Mouse (Mus musculus) E14TG2a.4 (cell line): ENCODE results near the gene Ubl7.

Source experiments
- H3K27me3 ChIP-seq: 2 replicates; pipeline ENCODE4 v1.6.1; 2014; ENCODE audit warnings: low read length, control low read depth; ENCODE audit not compliant: insufficient read depth
- H3K36me3 ChIP-seq: 2 replicates; pipeline ENCODE4 v1.6.1; 2014; ENCODE audit warnings: low read length, control low read depth; ENCODE audit not compliant: insufficient read depth
- H3K4me1 ChIP-seq: replicated peaks from 2 replicates; pipeline ENCODE4 v1.6.1; 2014; ENCODE audit warnings: low read depth, low read length, control low read depth
- H3K4me3 ChIP-seq: replicated peaks from 2 replicates; pipeline ENCODE4 v1.5.1; 2014; ENCODE audit warnings: mild to moderate bottlenecking, low read length
- H3K9me3 ChIP-seq: 2 replicates; pipeline ENCODE4 v1.6.1; 2014; ENCODE audit warnings: low read length, control low read depth
- CTCF ChIP-seq: conservative IDR thresholded peaks from 2 replicates; pipeline ENCODE4 v1.5.1; 2014; ENCODE audit warnings: low read length
- NANOG ChIP-seq: IDR thresholded peaks from 2 replicates; pipeline ENCODE4 v1.6.1; 2014; ENCODE audit warnings: borderline replicate concordance, low read length, mixed read lengths
- POU5F1 ChIP-seq: IDR thresholded peaks from 2 replicates; pipeline ENCODE4 v1.6.1; 2014; ENCODE audit warnings: low read length, borderline replicate concordance

The Ubl7 gene

DNA sequence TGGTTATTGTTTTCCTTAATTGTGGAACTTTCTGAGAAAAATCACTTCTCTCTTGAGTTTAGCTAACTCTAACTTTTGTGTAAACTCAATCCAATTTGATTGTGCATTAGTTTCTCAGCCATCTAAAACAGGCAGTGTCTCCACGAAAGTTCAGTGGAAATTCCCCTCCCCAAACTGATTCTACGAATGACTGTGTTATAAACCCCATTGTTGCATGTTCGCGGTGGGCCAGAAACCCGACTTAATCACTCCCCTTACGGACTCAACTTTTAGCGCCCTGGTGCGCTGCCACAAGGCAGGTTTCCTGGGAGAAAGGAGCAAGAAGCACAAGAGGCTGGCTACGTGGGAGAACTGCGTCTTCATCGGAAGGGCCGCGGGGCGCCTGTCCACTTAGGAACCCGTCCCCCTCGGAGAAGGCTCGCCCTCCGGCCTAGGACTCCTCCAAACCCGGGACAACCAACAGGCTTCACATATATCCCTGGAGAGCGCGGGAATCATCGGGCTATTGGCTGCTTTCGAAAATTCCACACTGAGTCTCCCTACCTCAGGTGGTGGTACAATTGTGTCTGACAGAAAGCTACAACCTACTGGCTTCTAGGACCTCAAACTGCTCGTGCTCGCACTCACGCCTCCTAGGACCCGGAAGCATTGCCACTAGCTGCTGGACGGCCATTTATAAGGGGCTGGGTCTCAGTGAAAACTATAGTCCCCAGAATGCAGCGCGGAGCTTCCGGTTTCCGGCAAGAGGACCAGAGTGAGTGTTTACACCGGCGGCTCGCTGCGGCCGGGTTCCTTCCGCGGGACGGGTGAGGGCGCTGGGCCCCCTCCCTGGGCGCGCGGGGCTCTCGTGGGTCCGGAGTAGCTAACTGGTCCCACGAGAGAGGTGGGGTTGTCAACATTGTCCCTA is at the start of gene Ubl7:
TSS of gene Ubl7 (plus strand) at position 726 of the 907 bp plus-strand sequence.
- H3K4me3 ChIP-seq, result peak within 1 kb of the TSS; percentile 87
- H3K9me3 ChIP-seq, result no peaks in the 10 kb centered on the region
- peaks cover 24% of the 10 kb centered on the region for H3K36me3 ChIP-seq
- TF ChIP-seq POU5F1, result no peak
- no peak for TF ChIP-seq NANOG
- TF ChIP-seq CTCF, result no peak
- peaks cover 15% of the 10 kb centered on the region for H3K4me1 ChIP-seq
- no peaks in the 10 kb centered on the region for H3K27me3 ChIP-seq

DNA sequence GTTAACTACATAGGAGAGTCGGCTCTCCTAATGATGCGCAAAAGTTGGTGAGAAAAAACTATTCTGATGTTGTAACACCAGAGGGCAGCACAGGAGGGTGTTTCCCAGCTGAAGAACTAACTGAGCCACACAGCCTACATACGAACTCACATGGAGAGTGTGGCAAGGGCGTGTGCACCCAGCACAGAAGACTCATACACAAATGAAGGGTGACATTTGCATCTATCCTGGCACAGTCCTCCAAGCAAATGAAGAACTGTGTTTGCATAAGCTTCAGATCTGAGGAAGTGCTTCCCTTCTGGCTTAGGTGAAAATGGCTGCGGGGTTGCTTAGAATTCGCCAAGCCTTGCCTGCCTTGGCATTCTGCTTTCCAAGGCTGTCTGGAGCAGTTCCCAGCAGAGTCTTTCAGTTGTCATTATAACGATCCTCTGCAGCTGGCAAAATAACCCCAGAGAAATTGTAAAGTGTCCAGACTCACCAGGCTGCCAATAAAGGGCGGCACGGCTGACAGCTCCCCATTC is 48.8 kb upstream of the Ubl7 start:
- Histone ChIP-seq H3K4me1 (peaks cover 5% of the 10 kb centered on the region), H3K4me3 (no peak overlapping the region), H3K27me3 (peaks cover 13% of the 10 kb centered on the region), H3K9me3 (no peaks in the 10 kb centered on the region), H3K36me3 (no peaks in the 10 kb centered on the region)
- TF ChIP-seq NANOG, result no peak
- peak; percentile 25; the same call in 1 of the 2 replicates for TF ChIP-seq CTCF

DNA sequence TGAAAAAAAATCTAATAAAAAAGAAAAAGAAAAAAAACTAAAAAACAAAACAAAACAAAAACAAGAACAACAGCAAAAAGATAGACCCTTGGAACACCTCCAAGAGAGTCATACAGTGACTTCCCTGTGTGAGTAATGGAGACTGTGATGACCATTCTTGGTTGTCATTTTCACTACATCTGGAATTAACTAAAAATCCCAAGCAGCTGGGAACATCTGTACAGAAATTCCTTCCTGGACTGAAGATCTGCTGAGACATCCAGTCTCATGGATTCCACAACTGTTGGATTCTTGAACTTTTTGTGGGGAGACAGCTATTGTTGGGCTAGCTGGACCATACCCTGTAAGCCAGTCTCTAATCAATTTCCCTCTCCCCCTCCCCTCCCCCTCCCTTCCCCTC is 46.4 kb upstream of the Ubl7 start:
- no peak overlapping the region for H3K4me3 ChIP-seq
- TF ChIP-seq NANOG (no peak), POU5F1 (no peak)
- peaks cover 5% of the 10 kb centered on the region for H3K4me1 ChIP-seq
- H3K9me3 ChIP-seq, result no peaks in the 10 kb centered on the region
- H3K27me3 ChIP-seq, result peaks cover 13% of the 10 kb centered on the region
- no peaks in the 10 kb centered on the region for H3K36me3 ChIP-seq

DNA sequence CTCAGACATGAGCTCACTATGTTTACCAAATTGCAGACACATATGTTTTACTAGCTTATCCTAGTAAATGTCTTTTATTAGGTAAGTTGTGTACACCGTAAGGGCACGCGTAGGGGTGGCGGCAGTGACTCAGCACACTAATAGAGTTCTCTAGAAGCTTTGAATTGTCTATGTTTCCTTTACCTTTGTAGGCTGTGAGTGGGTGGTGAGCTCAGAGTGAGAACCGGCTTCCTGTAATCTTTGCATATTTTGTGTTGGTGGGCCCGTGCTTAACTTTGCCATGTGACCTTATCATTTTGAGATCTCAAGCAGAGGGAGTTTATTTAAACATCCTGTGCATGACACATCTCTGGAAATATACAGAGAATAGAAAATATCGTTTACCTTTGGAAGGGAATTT is 44.2 kb upstream of the Ubl7 start:
- TF ChIP-seq POU5F1 (no peak), NANOG (no peak), CTCF (no peak)
- peaks cover 11% of the 10 kb centered on the region for H3K4me1 ChIP-seq

DNA sequence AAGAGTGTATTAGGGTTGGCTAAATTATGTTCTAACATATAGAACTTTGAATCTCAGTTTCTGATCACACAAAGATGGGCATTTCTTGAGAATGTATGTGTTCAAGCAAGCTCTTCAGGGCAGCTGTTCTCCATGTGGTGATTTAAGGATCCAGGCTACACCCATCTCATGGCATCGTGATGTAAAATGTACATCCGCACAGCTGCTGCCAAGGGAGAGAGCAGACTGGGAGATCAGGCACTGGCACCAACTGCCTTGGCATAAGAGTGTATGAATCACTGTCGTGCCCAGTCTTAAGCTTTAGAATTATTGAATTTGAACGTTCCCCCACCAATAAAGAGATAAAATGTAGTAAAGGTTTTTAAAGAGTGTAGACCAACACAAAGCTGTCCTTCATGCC is 43.5 kb upstream of the Ubl7 start:
- Histone ChIP-seq H3K4me1 (peaks cover 10% of the 10 kb centered on the region), H3K4me3 (no peak overlapping the region), H3K36me3 (no peaks in the 10 kb centered on the region), H3K27me3 (no peaks in the 10 kb centered on the region), H3K9me3 (no peaks in the 10 kb centered on the region)
- TF ChIP-seq CTCF, result no peak
- no peak for TF ChIP-seq NANOG
- TF ChIP-seq POU5F1, result no peak

More for the DNA sequence above, 44.2 kb upstream of the Ubl7 start:
- 0 out of 2 replicates have a peak, but pooled peaks cover 2% of the 10 kb centered on the region for H3K27me3 ChIP-seq
- no peak overlapping the region for H3K4me3 ChIP-seq
- no peaks in the 10 kb centered on the region for H3K36me3 ChIP-seq
- no peaks in the 10 kb centered on the region for H3K9me3 ChIP-seq

DNA sequence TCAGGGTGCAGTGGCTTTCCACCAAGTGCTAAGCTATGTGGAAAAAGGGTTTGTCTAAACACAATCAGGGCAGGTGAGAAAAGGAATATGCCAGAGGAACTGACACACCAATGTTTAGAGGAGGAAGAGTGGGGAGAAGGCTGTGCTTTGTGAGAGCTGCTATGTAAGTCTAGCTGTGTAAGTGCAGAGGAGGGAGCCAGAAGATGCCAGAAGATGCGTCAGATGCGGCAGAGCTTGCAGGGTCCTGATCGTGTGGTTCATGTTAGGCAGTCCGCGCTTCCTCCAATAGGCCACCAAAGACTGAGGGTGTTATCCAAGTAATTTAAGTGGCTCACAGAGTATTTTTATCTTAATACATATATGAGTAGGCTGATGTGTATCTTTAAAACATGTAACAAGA is 42.9 kb upstream of the Ubl7 start:
- Histone ChIP-seq H3K4me1 (peaks cover 9% of the 10 kb centered on the region), H3K36me3 (no peaks in the 10 kb centered on the region), H3K4me3 (no peak overlapping the region), H3K27me3 (no peaks in the 10 kb centered on the region), H3K9me3 (no peaks in the 10 kb centered on the region)
- TF ChIP-seq CTCF (no peak), POU5F1 (no peak), NANOG (no peak)

DNA sequence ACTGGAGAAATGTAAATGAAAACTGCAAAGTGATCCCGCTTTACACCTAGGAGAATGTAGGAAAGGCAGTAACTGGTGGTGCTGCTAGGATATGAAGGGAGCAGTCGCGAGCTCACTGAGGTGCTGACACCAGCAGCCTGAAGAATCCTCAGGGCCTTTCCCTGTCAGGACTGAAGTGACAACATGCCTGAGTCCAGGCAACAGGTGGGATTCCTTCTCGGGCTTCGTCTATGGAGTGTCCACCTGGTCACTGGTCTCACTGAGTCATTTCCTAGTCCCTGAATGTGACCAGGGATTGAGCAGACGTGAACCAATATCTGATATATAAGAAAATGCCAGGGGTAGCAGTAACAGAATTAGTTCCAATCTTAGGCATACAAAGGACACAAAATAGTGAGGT is 42.0 kb upstream of the Ubl7 start:
- H3K4me1 ChIP-seq, result peaks cover 9% of the 10 kb centered on the region
- H3K36me3 ChIP-seq, result no peaks in the 10 kb centered on the region
- no peaks in the 10 kb centered on the region for H3K9me3 ChIP-seq
- no peak overlapping the region for H3K4me3 ChIP-seq
- no peak for TF ChIP-seq CTCF
- no peaks in the 10 kb centered on the region for H3K27me3 ChIP-seq

DNA sequence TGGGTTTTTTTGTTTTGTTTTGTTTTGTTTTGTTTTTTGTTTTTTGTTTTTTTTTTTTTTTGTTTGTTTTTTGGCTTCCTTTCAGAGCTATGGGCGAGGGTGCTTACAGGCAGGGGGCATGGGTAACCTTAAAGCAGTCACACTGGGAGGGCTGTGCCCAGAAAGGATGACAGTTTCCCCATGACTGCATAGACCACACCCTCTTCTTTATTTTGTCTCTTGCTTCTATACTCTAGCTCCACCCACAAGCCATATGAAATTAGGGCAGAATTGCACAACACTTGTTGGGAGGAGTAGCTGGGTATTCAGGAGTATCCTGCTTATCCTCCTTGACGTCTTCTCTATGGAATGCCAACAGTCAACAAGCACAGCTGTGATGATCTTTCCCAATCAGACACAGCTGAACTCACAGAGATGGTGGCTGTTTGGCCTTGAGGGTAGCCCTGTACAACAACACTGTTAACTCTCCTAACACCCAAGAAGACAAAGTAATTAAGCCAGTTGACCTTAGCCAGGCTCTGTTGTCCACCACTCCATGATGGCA is 40.4 kb upstream of the Ubl7 start:
- H3K36me3 ChIP-seq, result no peaks in the 10 kb centered on the region

DNA sequence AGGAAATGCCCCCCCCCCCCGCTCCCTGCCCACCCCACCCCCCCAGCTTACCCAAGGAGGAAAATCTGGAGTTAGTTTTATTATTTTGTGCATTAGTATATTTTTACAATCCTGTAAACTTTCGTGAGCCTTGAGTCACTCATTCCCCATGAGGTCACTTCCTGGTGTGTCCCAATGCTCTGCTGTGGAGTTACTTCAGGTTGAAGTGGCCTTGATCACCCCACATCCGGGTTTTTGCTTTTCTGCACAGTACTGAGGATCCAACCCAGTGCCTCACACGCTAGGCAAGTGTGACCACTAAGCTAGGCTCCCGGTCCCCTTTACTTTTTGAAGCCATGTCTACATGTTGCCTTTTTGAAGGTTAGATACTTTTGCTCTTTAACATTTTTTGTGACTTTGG is 36.6 kb upstream of the Ubl7 start:
- Histone ChIP-seq H3K4me1 (peaks cover 9% of the 10 kb centered on the region), H3K4me3 (no peak overlapping the region), H3K36me3 (no peaks in the 10 kb centered on the region), H3K9me3 (no peaks in the 10 kb centered on the region), H3K27me3 (no peaks in the 10 kb centered on the region)
- TF ChIP-seq CTCF (no peak), POU5F1 (no peak), NANOG (no peak)

More for the DNA sequence above, 40.4 kb upstream of the Ubl7 start:
- H3K4me1 ChIP-seq, result peaks cover 9% of the 10 kb centered on the region
- no peaks in the 10 kb centered on the region for H3K27me3 ChIP-seq
- no peak for TF ChIP-seq NANOG
- no peak for TF ChIP-seq POU5F1
- TF ChIP-seq CTCF, result no peak
- no peak overlapping the region for H3K4me3 ChIP-seq
- H3K9me3 ChIP-seq, result no peaks in the 10 kb centered on the region
